Mouse (Mus musculus) ES-CJ7 (cell line): ENCODE data around the gene Gstm5.
"Not testable (repeated sequence)": the region's sequence is repeated elsewhere in the genome, so short reads cannot be mapped to it uniquely, and the experiment has no call there.

Experiments
- DNase-seq: peaks from one replicate; pipeline ENCODE4 v3.0.0; 2011; ENCODE audit warnings: low read depth, low spot score

The Gstm5 gene

GRCm38 (mm10) chr3:107873335-107874251 is 22.0 kb upstream of the Gstm5 start:
- no peak for DNase-seq

GRCm38 (mm10) chr3:107875231-107875630 is 20.4 kb upstream of the Gstm5 start:
- DNase-seq, result no peak

DNA sequence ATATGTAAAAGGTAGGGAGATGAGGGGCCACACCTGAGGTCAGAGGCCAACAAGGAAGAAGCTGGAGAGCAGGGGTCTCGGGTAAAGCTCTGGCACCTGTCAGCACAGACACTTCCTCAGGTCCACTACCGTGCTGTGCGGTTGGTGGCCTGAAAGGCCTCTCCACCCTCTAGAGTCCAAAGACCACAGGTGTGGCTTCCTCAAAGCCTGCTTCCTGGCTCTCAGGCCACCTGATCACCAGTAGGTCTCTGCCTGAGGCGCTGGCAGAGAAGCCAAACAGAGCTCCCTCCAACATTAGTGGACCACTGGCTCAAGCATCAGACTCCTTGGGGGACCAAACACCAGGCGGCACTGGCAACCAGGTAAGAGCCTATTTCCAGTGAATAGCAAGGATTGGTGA is 18.6 kb upstream of the Gstm5 start, which contains the start of gene Eps8l3:
Eps8l3 (plus strand) TSS at position 225 of the 400 bp plus-strand sequence.
- no peak for DNase-seq

DNA sequence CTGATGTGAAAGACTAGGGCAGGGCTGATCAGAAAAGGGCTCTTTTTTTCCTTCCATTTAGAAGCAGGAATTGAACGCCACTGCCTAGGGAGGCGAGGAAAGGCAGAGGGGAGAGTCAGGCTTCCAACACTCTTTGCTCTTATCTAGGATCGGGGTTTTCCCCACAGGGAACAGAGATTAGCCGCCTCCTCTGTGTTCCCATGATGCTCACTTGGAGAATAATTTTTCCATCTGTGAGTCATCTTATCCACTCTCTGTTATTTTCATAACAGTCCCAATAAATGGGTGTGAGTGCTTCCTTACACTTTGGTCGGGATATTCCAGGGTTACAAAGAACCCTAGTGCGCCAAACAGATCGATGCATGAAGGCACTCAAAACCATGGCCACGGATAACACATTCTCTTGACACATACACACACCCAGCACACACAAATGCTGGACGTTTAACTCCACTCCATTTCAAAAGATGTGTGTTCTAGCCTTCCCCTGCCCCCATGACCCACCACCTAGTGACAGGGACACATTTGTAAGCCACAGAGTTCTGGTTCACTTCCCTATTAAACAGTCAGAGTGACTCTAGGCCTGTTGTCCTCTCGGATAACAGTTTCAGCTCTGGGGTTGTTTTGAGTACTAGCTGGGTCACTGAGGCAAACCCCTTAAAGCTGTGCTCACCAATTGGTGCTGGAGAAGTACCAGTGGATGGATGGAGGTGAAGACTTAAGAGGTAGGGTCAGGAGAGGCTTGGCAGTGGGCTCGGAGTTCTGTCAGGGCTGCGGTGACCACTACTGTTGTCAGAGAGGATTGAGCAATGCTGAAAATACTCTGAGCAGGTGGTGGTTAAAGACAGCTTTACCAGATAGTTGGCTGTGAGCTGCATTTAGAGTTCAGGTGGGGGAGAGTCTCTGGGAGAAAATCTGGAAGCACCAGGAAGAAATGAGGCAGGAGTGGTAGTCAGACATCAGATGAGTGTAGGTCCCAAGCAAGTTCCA is 17.6 kb upstream of the Gstm5 start:
- no peak for DNase-seq

DNA sequence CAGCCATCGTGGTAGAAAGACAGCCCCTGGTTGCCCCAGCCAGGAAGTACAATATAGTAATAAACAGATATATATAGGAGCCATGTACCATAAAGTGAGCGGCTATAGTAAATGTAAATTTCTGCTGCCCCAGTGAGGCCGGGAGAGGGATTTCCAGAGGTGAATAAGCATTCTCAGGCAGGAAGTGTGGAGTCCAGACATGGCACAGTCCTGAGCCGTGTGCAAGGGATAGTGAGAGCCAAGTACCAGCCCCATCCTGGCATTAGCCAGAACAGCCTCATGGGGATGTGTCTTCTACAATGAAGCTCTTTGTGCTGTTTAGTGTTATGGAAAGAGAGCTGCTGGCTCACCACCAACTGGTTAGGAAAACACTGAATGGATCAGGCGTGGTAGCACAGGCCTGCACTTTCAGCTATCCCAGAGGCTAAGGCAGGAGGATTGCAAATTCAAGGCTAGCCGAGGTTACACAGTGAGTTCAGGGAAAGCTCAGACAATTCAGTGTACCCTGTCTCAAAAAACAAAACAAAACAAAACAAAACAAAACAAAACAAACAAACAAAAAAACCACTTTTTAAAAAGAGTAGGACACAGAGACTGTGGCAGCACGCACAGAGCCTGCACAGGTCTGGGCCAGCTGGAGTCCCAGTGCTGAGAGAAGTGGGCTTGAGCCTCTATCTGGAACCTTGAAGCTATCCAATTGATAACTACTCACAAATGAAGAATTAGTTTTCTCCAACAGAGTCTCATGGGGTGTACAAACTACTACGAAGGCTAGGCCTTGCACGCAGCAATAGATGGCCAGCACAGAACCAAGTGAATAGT is 7.7 kb upstream of the Gstm5 start:
- DNase-seq, result no peak

DNA sequence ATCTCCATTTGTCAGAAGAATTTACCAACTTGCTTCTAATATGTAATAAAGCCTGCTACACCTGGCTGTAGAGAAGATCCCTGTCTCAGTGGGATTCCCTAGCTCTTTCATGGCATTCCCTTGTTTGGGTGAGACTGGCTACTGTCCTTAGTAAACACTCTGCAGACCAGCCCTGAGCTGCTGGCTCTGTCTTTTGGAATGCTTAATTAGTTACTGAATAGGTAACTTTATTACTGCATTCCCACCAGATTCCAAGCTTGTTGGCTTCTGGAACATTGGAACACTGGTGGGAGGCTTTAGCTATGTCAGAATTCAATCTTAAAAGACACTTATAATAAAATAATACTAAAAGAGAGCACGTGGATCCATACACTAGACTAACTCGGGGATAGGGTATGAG is 6.4 kb upstream of the Gstm5 start:
- DNase-seq, result not testable (repeated sequence)

DNA sequence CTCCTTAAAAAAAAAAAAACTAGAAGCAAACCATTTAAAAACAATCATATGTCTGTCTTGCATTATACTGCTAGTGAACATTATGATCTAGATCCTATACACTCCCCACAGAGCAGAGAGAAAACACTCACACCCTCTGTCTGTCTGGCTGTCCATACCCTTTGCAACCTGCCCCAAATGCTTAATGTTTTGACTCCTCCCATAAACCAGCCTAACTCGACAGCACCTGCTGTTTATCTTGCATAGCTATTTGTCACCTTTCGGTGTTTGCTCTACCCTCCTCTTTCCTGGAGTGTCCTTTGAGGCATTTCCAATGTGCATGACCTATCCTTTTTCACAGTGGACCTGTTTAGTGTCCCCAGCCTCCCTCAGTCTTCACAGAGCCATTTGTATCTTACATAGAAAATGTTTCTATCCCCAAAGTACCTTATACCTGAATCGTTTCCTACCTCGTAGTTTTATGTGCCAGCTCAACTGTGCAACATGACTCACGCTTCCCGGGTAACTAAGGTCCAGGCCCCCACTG is 364 bp upstream of the Gstm5 start:
- DNase-seq, result no peak

DNA sequence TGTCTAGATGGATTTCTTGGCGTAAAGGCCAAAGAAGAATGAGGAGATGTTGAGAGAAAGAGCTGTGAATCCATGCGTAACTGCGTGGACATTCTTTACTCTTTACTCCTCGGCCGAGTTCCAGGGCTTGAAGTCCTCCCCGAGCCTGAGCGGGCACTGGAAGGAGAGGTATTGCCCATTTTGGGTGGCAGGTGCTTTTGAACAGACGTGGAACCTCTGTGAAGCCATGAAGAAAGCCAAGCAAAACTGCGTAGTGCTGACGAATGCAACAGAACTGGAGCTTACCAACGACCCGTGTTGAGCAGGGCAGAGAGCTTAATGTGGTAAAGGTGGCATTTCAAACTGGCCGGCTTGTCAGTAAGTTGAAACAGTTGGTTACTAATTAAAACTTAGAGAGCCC is 3.1 kb downstream of the Gstm5 start:
- DNase-seq, result no peak

- no peak for DNase-seq
Measured at GRCm38 (mm10) chr3:107900955-107901673, 5.5 kb downstream of the Gstm5 start.

DNA sequence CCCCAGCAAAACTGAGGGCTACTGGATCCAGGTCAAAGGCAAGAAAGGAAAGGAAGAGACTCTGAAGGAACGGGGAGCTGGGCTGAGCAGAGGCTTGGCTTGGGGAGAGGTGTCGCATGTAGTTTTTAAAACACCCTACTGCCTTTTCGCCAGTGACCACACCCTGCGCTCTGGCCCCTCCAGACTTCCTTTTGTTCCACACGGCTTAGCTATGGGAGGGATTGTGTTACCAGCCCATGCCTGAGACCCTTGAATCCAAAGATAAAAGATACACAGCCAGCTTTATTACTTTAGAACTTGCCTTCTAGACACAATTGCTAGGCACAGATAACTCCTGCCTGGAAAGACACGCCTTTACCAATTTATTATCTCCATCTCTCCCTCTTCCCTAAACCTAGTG is 10.3 kb downstream of the Gstm5 start:
- no peak for DNase-seq

GRCm38 (mm10) chr3:107916674-107917073 is 21.1 kb downstream of the Gstm5 start:
- no peak for DNase-seq

- peak; percentile 19 for DNase-seq
Measured at GRCm38 (mm10) chr3:107917097-107917496, 21.5 kb downstream of the Gstm5 start.

- peak; percentile 73 for DNase-seq
Measured at GRCm38 (mm10) chr3:107917783-107918408, 22.3 kb downstream of the Gstm5 start.

DNA sequence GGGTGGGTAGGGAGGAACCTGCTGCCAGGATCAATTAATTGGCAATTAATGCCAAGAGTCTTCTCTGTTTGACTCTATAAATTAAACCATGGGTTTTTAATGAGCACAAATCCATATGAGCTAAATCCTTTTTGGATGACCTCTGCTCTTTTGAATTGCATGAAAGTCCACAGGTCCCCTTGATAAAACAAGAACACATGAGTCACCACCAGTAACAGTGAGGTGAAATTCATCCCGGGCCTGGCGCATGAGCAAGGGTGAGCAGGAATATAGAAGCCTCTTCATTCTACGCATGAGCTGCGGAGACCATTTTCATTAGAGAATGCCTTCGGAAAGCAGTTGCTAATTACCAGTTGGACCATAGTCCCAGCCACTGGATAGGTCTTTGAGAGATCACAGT is 24.7 kb downstream of the Gstm5 start:
- no peak for DNase-seq

DNA sequence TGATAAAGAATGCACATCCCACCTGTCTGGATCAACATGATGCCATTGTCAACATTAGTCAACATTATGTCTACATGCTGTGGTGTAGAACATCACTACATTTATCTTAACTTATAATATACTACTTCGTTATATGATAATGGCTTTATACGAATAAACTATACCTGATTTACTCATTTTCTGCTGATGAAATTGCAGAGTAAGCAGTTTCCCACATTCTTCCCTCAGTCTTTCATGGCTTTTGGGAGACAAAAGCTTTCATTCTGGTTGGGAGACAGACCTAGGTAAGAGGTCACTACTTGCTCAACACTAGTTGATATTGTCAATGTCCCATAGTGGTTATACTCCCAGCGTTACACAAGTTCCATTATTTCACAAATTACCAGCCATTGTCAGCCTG is 29.7 kb downstream of the Gstm5 start:
- DNase-seq, result no peak

- no peak for DNase-seq
Measured at GRCm38 (mm10) chr3:107927841-107928240, 32.2 kb downstream of the Gstm5 start.

DNA sequence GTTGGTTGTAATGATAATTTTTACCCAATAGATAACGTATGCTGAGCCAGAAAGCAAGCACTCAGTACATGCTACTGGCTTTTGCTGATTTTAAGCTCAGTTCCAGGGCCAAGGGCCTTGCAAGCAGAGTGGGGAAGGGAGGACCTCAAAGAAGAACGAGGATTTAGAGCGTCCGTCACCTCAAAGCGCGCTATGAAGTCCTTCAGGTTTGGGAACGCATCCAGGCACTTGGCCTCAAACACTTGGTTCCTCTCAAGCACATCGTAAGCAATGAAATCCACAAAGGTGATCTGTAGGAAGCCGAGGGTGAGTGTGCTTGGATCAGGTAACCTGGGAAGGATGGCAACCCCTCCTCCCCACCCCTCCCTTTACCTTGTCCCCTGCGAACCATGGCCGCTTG is 33.1 kb downstream of the Gstm5 start:
- no peak for DNase-seq

- DNase-seq, result no peak
Measured at GRCm38 (mm10) chr3:107929243-107929642, 33.6 kb downstream of the Gstm5 start.

DNA sequence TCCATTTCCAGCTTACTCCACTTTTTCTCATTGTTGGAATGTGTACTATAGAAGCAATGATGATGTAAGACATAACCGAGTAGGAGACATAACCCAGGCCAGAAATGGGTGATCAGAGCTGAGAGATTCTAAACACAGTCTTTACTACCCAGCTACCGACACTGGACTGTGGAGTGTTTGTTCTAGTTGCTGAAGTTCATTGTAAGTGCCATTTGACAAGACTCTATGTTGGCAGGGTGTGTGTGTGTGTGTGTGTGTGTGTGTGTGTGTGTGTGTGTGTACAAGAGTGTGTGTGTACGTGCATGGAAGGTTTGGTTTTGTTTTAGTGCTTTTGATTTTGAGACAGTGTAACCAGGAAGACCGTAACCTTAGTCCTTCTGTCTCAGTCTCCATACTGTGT is 34.1 kb downstream of the Gstm5 start:
- no peak for DNase-seq

- DNase-seq, result no peak
Measured at GRCm38 (mm10) chr3:107931134-107931533, 35.5 kb downstream of the Gstm5 start.
